Mouse (Mus musculus) G1E (cell line): ENCODE measurements around the gene Bhlhe41. TPM values are rescaled to one million over a fixed set of nuclear protein-coding genes. Genes with fewer than 3 reads are reported as not detected.

Experiments
- ATAC-seq: 2 replicates; pipeline ENCODE4 v1.8.0; 2016; ENCODE audit warnings: mild to moderate bottlenecking; ENCODE audit not compliant: insufficient number of reproducible peaks, poor library complexity, low FRiP score, severe bottlenecking; ENCODE audit errors: extremely low read depth
- DNase-seq: peaks from one replicate; pipeline ENCODE4 v3.0.0; 2012; ENCODE audit warnings: low spot score
- H3K27me3 ChIP-seq: 2 replicates; pipeline ENCODE4 v1.6.1; 2012; ENCODE audit warnings: mild to moderate bottlenecking, low read length, inconsistent platforms; ENCODE audit not compliant: insufficient read depth
- H3K36me3 ChIP-seq: replicated peaks from 2 replicates; pipeline ENCODE3; 2012; ENCODE audit warnings: mild to moderate bottlenecking, inconsistent platforms
- H3K4me1 ChIP-seq: 2 replicates; pipeline ENCODE4 v1.6.1; 2012; ENCODE audit warnings: low read depth, low read length, inconsistent platforms, mixed read lengths; ENCODE audit not compliant: insufficient read depth
- H3K4me3 ChIP-seq: 2 replicates; pipeline ENCODE4 v1.5.1; 2012; ENCODE audit warnings: low read depth, mild to moderate bottlenecking, inconsistent platforms, low read length, moderate library complexity, mixed read lengths
- H3K9me3 ChIP-seq: replicated peaks from 2 replicates; pipeline ENCODE4 v1.6.1; 2012; ENCODE audit warnings: inconsistent platforms
- CTCF ChIP-seq: IDR thresholded peaks from 2 replicates; pipeline ENCODE4 v1.5.1; 2012; ENCODE audit warnings: low read depth, low read length, inconsistent platforms, mixed read lengths
- GATA1 ChIP-seq: IDR thresholded peaks from 2 replicates; pipeline ENCODE4 v1.6.1; 2012; ENCODE audit warnings: borderline replicate concordance, low read length, inconsistent platforms, mixed read lengths
- GATA2 ChIP-seq: IDR thresholded peaks from 2 replicates; pipeline ENCODE4 v1.6.1; 2012; ENCODE audit warnings: low read depth, low read length, inconsistent platforms, borderline replicate concordance
- POLR2AphosphoS5 ChIP-seq: IDR thresholded peaks from 2 replicates; pipeline ENCODE4 v1.6.1; 2012; ENCODE audit warnings: low read depth, low read length, inconsistent platforms; ENCODE audit not compliant: insufficient replicate concordance
- TAL1 ChIP-seq: conservative IDR thresholded peaks from 2 replicates; pipeline ENCODE4 v1.6.1; 2012; ENCODE audit warnings: low read depth, low read length, inconsistent platforms, mixed read lengths
- polyA plus RNA-seq: library from polyadenylated mRNA; stranded (reverse); fragments of >175 nt; gene quantifications from 2 replicates; pipeline ENCODE4 v1.2.3, GENCODE M21; 2012
- total RNA-seq, 2 experiments: library from RNA; stranded (forward) in 1 of 2; stranded (reverse) in 1 of 2; fragments of 200-1000 nt in 1 of 2; fragments of >200 nt in 1 of 2; fragmentation: Nextera tagmentation in 1 of 2; gene quantifications; 2 replicates each; pipeline ENCODE4 v1.2.3; 2014 to 2017

Bhlhe41 gene
- total and polyA plus RNA-seq, 3 experiments: 0.11 TPM; not detected in 2

- Histone ChIP-seq H3K9me3 (peaks cover 29% of the 10 kb centered on the region), H3K4me3 (no peak overlapping the region), H3K36me3 (no peaks in the 10 kb centered on the region), H3K27me3 (no peaks in the 10 kb centered on the region), H3K4me1 (no peaks in the 10 kb centered on the region)
- DNase-seq (no peak), ATAC-seq (no peak)
- no peak for TF ChIP-seq POLR2AphosphoS5
- TF ChIP-seq GATA1: no peak
- TF ChIP-seq CTCF: no peak
Observed at GRCm38 (mm10) chr6:145904169-145904568, 38.8 kb upstream of the Bhlhe41 start.

DNA sequence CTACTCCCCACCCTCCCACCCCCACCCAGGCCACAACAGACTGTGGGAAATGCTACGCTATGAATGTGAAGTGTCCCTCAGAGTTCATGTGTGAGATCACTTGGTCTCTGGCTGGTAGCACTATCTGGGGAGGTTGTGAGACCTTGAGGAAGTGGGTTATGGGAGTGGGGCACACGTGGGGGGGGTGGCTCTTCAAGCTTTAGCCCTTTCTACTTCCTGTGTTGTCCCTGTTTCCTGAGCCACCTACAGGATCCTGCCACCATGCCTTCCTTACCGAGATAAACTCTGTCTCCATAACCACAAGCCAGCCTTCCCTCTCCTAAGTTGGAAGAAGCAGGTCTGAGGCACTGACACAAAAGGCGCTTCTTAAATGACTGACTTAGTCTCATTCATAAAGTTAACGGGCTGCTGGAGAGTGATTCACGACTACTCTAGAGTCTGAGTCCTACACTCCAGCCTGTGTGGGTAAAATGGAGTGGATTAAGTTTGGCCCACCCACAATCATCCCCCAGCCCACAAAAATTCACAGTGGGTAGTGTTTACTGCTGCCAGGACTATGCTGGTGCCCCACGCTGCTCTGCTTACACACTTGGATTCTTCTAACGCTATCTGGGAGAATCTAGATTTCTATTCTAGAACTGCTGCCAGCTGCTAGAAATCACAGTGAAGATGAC is 29.4 kb upstream of the Bhlhe41 start:
- DNase-seq (no peak), ATAC-seq (no peak)
- Histone ChIP-seq H3K4me1 (no peaks in the 10 kb centered on the region), H3K36me3 (no peaks in the 10 kb centered on the region), H3K27me3 (no peaks in the 10 kb centered on the region), H3K9me3 (peaks cover 51% of the 10 kb centered on the region), H3K4me3 (no peak overlapping the region)
- no peak for TF ChIP-seq TAL1
- no peak for TF ChIP-seq GATA1
- TF ChIP-seq CTCF: no peak
- TF ChIP-seq GATA2: no peak
- TF ChIP-seq POLR2AphosphoS5: no peak

DNA sequence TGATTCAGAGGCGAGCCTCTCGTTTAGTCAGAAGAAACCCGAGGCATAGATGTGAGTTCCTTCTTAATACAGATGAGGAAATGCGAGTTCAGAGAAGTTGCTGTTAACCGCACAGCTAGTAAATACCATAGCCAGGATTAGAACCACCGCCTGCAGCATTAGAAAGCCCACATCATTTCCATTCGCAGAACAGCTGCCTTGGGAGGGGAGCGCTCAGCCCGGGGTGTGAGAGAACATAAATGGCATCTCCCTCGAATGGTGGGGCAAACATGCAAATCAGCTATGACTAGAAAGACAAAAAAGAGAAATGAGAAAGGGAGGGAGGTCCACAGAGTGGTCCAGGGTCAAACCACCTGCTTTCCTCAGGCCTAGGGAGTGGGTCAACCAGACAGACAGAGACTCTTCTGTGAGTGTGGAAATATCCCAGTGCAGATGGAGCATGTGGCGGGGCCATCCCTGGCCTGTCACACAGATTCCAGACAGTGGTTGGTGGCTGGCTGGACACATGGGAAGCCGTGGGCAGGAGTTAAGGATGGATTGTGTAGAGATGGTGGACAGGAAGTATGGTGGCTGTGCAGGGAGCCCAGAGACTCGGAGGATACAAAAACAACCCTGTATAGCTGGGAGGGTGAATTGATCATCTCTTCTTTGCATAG is 28.1 kb upstream of the Bhlhe41 start:
- ATAC-seq (peak; percentile 22; the same call in 1 of the 2 replicates), DNase-seq (no peak)

DNA sequence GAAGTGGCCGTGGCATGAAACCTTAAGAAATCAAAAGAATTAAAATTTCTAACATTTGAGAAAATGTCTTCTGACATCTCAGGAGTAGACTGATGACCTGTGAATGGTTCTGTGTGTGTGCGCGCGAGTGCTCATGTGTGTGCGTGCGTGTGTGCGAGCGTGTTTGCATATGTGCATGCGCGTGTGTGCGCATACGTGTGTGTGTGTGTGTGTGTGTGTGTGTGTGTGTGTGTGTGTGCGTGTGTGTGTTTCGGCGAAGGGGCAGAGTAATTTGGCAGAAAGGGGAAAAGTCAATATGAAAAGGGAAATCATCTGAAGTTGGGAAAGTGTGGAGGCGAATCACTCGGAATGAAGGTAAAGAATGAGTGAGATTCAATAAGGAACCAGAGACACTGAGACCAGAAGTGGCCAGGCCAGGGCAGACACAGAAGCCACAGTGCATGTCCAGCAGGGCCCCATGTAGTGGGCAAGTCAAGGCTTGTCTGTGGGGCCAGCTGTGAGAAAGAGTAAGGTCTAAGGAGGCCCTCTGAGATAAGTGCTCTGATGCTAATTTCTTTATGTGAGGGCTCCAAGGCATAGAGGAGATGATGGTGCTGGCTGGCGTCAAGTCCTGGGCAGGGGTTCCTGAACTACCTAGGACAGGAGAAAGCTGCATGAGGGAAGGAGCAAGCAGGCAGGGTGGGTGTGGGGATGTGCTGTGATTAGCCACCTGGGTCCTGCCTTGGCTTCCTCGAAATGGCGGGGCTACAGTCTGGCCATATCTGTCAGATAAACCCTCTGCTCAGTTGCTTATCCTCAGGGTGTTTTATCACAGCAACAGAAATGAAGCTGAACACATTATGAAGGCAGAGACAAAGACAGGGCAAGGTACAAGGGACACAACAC is 27.3 kb upstream of the Bhlhe41 start:
- DNase-seq (no peak), ATAC-seq (no peak)
- no peak overlapping the region for H3K4me3 ChIP-seq
- no peaks in the 10 kb centered on the region for H3K36me3 ChIP-seq
- H3K27me3 ChIP-seq: no peaks in the 10 kb centered on the region
- H3K9me3 ChIP-seq: peaks cover 70% of the 10 kb centered on the region
- H3K4me1 ChIP-seq: no peaks in the 10 kb centered on the region
- TF ChIP-seq POLR2AphosphoS5 (no peak), TAL1 (no peak), GATA2 (no peak), GATA1 (no peak), CTCF (no peak)

More for the DNA sequence above, 28.1 kb upstream of the Bhlhe41 start:
- TF ChIP-seq TAL1 (no peak), GATA2 (no peak), CTCF (no peak), GATA1 (no peak), POLR2AphosphoS5 (no peak)
- no peaks in the 10 kb centered on the region for H3K27me3 ChIP-seq
- no peak overlapping the region for H3K4me3 ChIP-seq
- no peaks in the 10 kb centered on the region for H3K36me3 ChIP-seq
- H3K4me1 ChIP-seq: no peaks in the 10 kb centered on the region
- H3K9me3 ChIP-seq: peaks cover 65% of the 10 kb centered on the region

DNA sequence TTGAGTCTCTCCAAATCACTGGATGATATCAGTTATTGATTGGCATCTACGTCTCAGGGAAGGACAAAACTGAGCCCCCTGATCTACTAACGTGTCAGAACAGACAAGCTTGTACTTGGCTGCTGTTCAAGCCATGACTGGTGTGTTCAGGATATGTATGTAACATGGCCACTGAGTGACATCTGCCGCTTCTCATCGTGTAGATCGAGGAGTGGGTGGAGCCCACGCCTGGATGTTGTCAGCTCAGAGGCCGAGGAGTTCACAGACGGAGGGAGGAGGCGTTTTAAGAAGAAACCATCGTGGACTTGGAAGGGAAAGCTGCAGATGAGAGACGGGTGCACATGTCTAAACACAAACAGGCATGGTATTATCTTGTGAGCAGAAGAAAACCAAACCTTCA is 26.6 kb upstream of the Bhlhe41 start:
- Histone ChIP-seq H3K4me3 (no peak overlapping the region), H3K9me3 (peaks cover 76% of the 10 kb centered on the region), H3K27me3 (no peaks in the 10 kb centered on the region), H3K36me3 (no peaks in the 10 kb centered on the region), H3K4me1 (no peaks in the 10 kb centered on the region)
- TF ChIP-seq GATA2 (no peak), CTCF (no peak), POLR2AphosphoS5 (no peak), TAL1 (no peak), GATA1 (no peak)
- DNase-seq: no peak
- ATAC-seq: no peak

- TF ChIP-seq POLR2AphosphoS5 (no peak), GATA1 (no peak)
- no peaks in the 10 kb centered on the region for H3K36me3 ChIP-seq
- ATAC-seq (no peak), DNase-seq (no peak)
- no peak overlapping the region for H3K4me3 ChIP-seq
- H3K9me3 ChIP-seq: peaks cover 66% of the 10 kb centered on the region
- H3K27me3 ChIP-seq: no peaks in the 10 kb centered on the region
- no peaks in the 10 kb centered on the region for H3K4me1 ChIP-seq
Observed at GRCm38 (mm10) chr6:145887719-145888118, 22.4 kb upstream of the Bhlhe41 start.
